Mouse (Mus musculus): ENCODE measurements around the gene Itgb3. TPM values are rescaled to one million over a fixed set of nuclear protein-coding genes. Genes with fewer than 3 reads are reported as not detected.

The Itgb3 gene
- polyA plus RNA-seq, 1 experiment from 2014 or later = 2.6 TPM

- Histone ChIP-seq H3K27ac (replicated peaks; ENCODE audit: low read depth, low read length) (no peak overlapping the region), H3K36me3 (ENCODE audit: control insufficient read depth, insufficient read depth, low read length) (peaks cover 4% of the 10 kb centered on the region; the same call in 1 of the 2 replicates), H3K4me3 (ENCODE audit: low read depth, low read length) (no peak overlapping the region), H3K9ac (ENCODE audit: low read depth, low read length) (no peak overlapping the region), H3K4me2 (ENCODE audit: low read depth, low read length) (no peak overlapping the region), H3K9me3 (ENCODE audit: control insufficient read depth, low read length) (no peaks in the 10 kb centered on the region), H3K27me3 (replicated peaks; ENCODE audit: control insufficient read depth, insufficient read depth, low read length) (no peaks in the 10 kb centered on the region), H3K4me1 (ENCODE audit: control insufficient read depth, insufficient read depth, low read length) (peaks cover 5% of the 10 kb centered on the region; the same call in 1 of the 2 replicates)
- DNase-seq (ENCODE audit: low spot score) (peak; percentile 20), ATAC-seq (ENCODE audit: low read depth) (no peak; the same call in 1 of the 2 replicates)
- WGBS = 69% methylated on average over 6 of the region's 6 CpGs
These were observed 55.6 kb downstream of the Itgb3 start for GRCm38 (mm10) chr11:104663241-104663877.

GRCm38 (mm10) chr11:104663878-104664261 is 56.1 kb downstream of the Itgb3 start:
- no peak for ATAC-seq (ENCODE audit: low read depth)
- no peak overlapping the region for H3K9ac ChIP-seq (ENCODE audit: low read depth, low read length)
- 80% methylated on average over 3 of the region's 3 CpGs for WGBS

GRCm38 (mm10) chr11:104664441-104664840 is 56.6 kb downstream of the Itgb3 start:
- Histone ChIP-seq H3K9ac (ENCODE audit: low read depth, low read length) (no peak overlapping the region), H3K9me3 (ENCODE audit: control insufficient read depth, low read length) (no peaks in the 10 kb centered on the region), H3K36me3 (ENCODE audit: control insufficient read depth, insufficient read depth, low read length) (peaks cover 4% of the 10 kb centered on the region; the same call in 1 of the 2 replicates), H3K4me1 (ENCODE audit: control insufficient read depth, insufficient read depth, low read length) (peaks cover 5% of the 10 kb centered on the region; the same call in 1 of the 2 replicates), H3K4me3 (ENCODE audit: low read depth, low read length) (no peak overlapping the region), H3K4me2 (ENCODE audit: low read depth, low read length) (no peak overlapping the region), H3K27me3 (replicated peaks; ENCODE audit: control insufficient read depth, insufficient read depth, low read length) (no peaks in the 10 kb centered on the region), H3K27ac (replicated peaks; ENCODE audit: low read depth, low read length) (no peak overlapping the region)
- DNase-seq (ENCODE audit: low spot score) = no peak
- no peak for ATAC-seq (ENCODE audit: low read depth)

More at GRCm38 (mm10) chr11:104663878-104664261, 56.1 kb downstream of the Itgb3 start:
- Histone ChIP-seq H3K9me3 (ENCODE audit: control insufficient read depth, low read length) (no peaks in the 10 kb centered on the region), H3K27me3 (replicated peaks; ENCODE audit: control insufficient read depth, insufficient read depth, low read length) (no peaks in the 10 kb centered on the region), H3K4me1 (ENCODE audit: control insufficient read depth, insufficient read depth, low read length) (peaks cover 5% of the 10 kb centered on the region; the same call in 1 of the 2 replicates), H3K36me3 (ENCODE audit: control insufficient read depth, insufficient read depth, low read length) (peaks cover 4% of the 10 kb centered on the region; the same call in 1 of the 2 replicates), H3K27ac (replicated peaks; ENCODE audit: low read depth, low read length) (no peak overlapping the region), H3K4me2 (ENCODE audit: low read depth, low read length) (no peak overlapping the region), H3K4me3 (ENCODE audit: low read depth, low read length) (no peak overlapping the region)
- DNase-seq (ENCODE audit: low spot score) = peak; percentile 33

GRCm38 (mm10) chr11:104667399-104667798 is 59.6 kb downstream of the Itgb3 start:
- Histone ChIP-seq H3K27ac (replicated peaks; ENCODE audit: low read depth, low read length) (no peak overlapping the region), H3K9me3 (ENCODE audit: control insufficient read depth, low read length) (no peaks in the 10 kb centered on the region), H3K36me3 (ENCODE audit: control insufficient read depth, insufficient read depth, low read length) (no peaks in the 10 kb centered on the region), H3K9ac (ENCODE audit: low read depth, low read length) (no peak overlapping the region), H3K4me1 (ENCODE audit: control insufficient read depth, insufficient read depth, low read length) (peaks cover 5% of the 10 kb centered on the region; the same call in 1 of the 2 replicates), H3K4me3 (ENCODE audit: low read depth, low read length) (no peak overlapping the region), H3K27me3 (replicated peaks; ENCODE audit: control insufficient read depth, insufficient read depth, low read length) (no peaks in the 10 kb centered on the region), H3K4me2 (ENCODE audit: low read depth, low read length) (no peak overlapping the region)
- DNase-seq (ENCODE audit: low spot score) (peak; percentile 33), ATAC-seq (ENCODE audit: low read depth) (peak; percentile 37; the same call in 1 of the 2 replicates)
- WGBS = 29% methylated on average over 5 of the region's 5 CpGs

GRCm38 (mm10) chr11:104673412-104673811 is 65.6 kb downstream of the Itgb3 start:
- Histone ChIP-seq H3K27ac (replicated peaks; ENCODE audit: low read depth, low read length) (no peak overlapping the region), H3K4me2 (ENCODE audit: low read depth, low read length) (no peak overlapping the region), H3K36me3 (ENCODE audit: control insufficient read depth, insufficient read depth, low read length) (no peaks in the 10 kb centered on the region), H3K27me3 (replicated peaks; ENCODE audit: control insufficient read depth, insufficient read depth, low read length) (no peaks in the 10 kb centered on the region), H3K4me3 (ENCODE audit: low read depth, low read length) (no peak overlapping the region), H3K4me1 (ENCODE audit: control insufficient read depth, insufficient read depth, low read length) (no peaks in the 10 kb centered on the region), H3K9me3 (ENCODE audit: control insufficient read depth, low read length) (no peaks in the 10 kb centered on the region), H3K9ac (ENCODE audit: low read depth, low read length) (no peak overlapping the region)
- ATAC-seq (ENCODE audit: low read depth) (no peak), DNase-seq (ENCODE audit: low spot score) (no peak)
- WGBS = 66% methylated on average over 4 of the region's 4 CpGs

GRCm38 (mm10) chr11:104674768-104675167 is 67.0 kb downstream of the Itgb3 start:
- Histone ChIP-seq H3K4me2 (ENCODE audit: low read depth, low read length) (no peak overlapping the region), H3K9ac (ENCODE audit: low read depth, low read length) (no peak overlapping the region), H3K4me1 (ENCODE audit: control insufficient read depth, insufficient read depth, low read length) (no peaks in the 10 kb centered on the region), H3K27ac (replicated peaks; ENCODE audit: low read depth, low read length) (no peak overlapping the region), H3K27me3 (replicated peaks; ENCODE audit: control insufficient read depth, insufficient read depth, low read length) (no peaks in the 10 kb centered on the region), H3K36me3 (ENCODE audit: control insufficient read depth, insufficient read depth, low read length) (no peaks in the 10 kb centered on the region), H3K9me3 (ENCODE audit: control insufficient read depth, low read length) (no peaks in the 10 kb centered on the region), H3K4me3 (ENCODE audit: low read depth, low read length) (no peak overlapping the region)
- 91% methylated on average over 11 of the region's 11 CpGs for WGBS
- ATAC-seq (ENCODE audit: low read depth) (no peak), DNase-seq (ENCODE audit: low spot score) (no peak)

GRCm38 (mm10) chr11:104685548-104685947 is 77.7 kb downstream of the Itgb3 start, which contains the start of gene Gm11639:
Gm11639 (plus strand) TSS chr11:104685707.
- no peak for DNase-seq (ENCODE audit: low spot score)

GRCm38 (mm10) chr11:104693235-104693634 is 85.4 kb downstream of the Itgb3 start:
- Histone ChIP-seq H3K4me2 (ENCODE audit: low read depth, low read length) (no peak overlapping the region), H3K9ac (ENCODE audit: low read depth, low read length) (no peak overlapping the region), H3K27me3 (replicated peaks; ENCODE audit: control insufficient read depth, insufficient read depth, low read length) (no peaks in the 10 kb centered on the region), H3K36me3 (ENCODE audit: control insufficient read depth, insufficient read depth, low read length) (no peaks in the 10 kb centered on the region), H3K4me3 (ENCODE audit: low read depth, low read length) (no peak overlapping the region), H3K4me1 (ENCODE audit: control insufficient read depth, insufficient read depth, low read length) (no peaks in the 10 kb centered on the region), H3K9me3 (ENCODE audit: control insufficient read depth, low read length) (no peaks in the 10 kb centered on the region), H3K27ac (replicated peaks; ENCODE audit: low read depth, low read length) (no peak overlapping the region)
- ATAC-seq (ENCODE audit: low read depth) = no peak
- WGBS = 87% methylated on average over 6 of the region's 6 CpGs
- no peak for DNase-seq (ENCODE audit: low spot score)

More at GRCm38 (mm10) chr11:104685548-104685947, 77.7 kb downstream of the Itgb3 start, which contains the start of gene Gm11639:
- H3K4me1 ChIP-seq (ENCODE audit: control insufficient read depth, insufficient read depth, low read length) = 0 out of 2 replicates have a peak, but pooled peaks cover 3% of the 10 kb centered on the region
- H3K9ac ChIP-seq (ENCODE audit: low read depth, low read length) = no peak within 1 kb of the TSS
- H3K9me3 ChIP-seq (ENCODE audit: control insufficient read depth, low read length) = no peaks in the 10 kb centered on the region
- H3K27me3 ChIP-seq (replicated peaks; ENCODE audit: control insufficient read depth, insufficient read depth, low read length) = no peaks in the 10 kb centered on the region
- 43% methylated on average over 23 of the region's 23 CpGs for WGBS
- ATAC-seq (ENCODE audit: low read depth) = no peak
- H3K4me2 ChIP-seq (ENCODE audit: low read depth, low read length) = peak within 1 kb of the TSS; percentile 12; the same call in 1 of the 2 replicates
- H3K36me3 ChIP-seq (ENCODE audit: control insufficient read depth, insufficient read depth, low read length) = no peaks in the 10 kb centered on the region
- no peak within 1 kb of the TSS for H3K27ac ChIP-seq (replicated peaks; ENCODE audit: low read depth, low read length)
- no peak within 1 kb of the TSS for H3K4me3 ChIP-seq (ENCODE audit: low read depth, low read length)

GRCm38 (mm10) chr11:104704097-104704496 is 96.3 kb downstream of the Itgb3 start:
- WGBS = 62% methylated on average over 15 of the region's 15 CpGs

More at GRCm38 (mm10) chr11:104704097-104704496, 96.3 kb downstream of the Itgb3 start:
- Histone ChIP-seq H3K4me1 (ENCODE audit: control insufficient read depth, insufficient read depth, low read length) (no peaks in the 10 kb centered on the region), H3K36me3 (ENCODE audit: control insufficient read depth, insufficient read depth, low read length) (no peaks in the 10 kb centered on the region), H3K9me3 (ENCODE audit: control insufficient read depth, low read length) (no peaks in the 10 kb centered on the region), H3K4me2 (ENCODE audit: low read depth, low read length) (no peak overlapping the region), H3K4me3 (ENCODE audit: low read depth, low read length) (no peak overlapping the region), H3K27me3 (replicated peaks; ENCODE audit: control insufficient read depth, insufficient read depth, low read length) (no peaks in the 10 kb centered on the region), H3K27ac (replicated peaks; ENCODE audit: low read depth, low read length) (no peak overlapping the region), H3K9ac (ENCODE audit: low read depth, low read length) (no peak overlapping the region)
- DNase-seq (ENCODE audit: low spot score) = no peak
- no peak for ATAC-seq (ENCODE audit: low read depth)
